Mouse (Mus musculus): ENCODE measurements around the gene Exoc4.

Exoc4 gene

GRCm38 (mm10) chr6:33248894-33249758, at the start of gene Exoc4:
Gene Exoc4 (plus strand): TSS chr6:33249085.
- DNase-seq = peak; percentile 93

- no peak for DNase-seq
These were observed 30.1 kb upstream of the Exoc4 start for GRCm38 (mm10) chr6:33218780-33219179.

GRCm38 (mm10) chr6:33226700-33227099, 22.2 kb upstream of the Exoc4 start:
- no peak for DNase-seq

GRCm38 (mm10) chr6:33227371-33227770, 21.5 kb upstream of the Exoc4 start:
- DNase-seq = no peak

GRCm38 (mm10) chr6:33241250-33241649, 7.6 kb upstream of the Exoc4 start:
- DNase-seq = no peak

- no peak for DNase-seq
These were observed 4.3 kb upstream of the Exoc4 start for GRCm38 (mm10) chr6:33244546-33244945.

- DNase-seq = no peak
These were observed 1.7 kb upstream of the Exoc4 start for GRCm38 (mm10) chr6:33247146-33247545.

- no peak for DNase-seq
These were observed 1.1 kb upstream of the Exoc4 start for GRCm38 (mm10) chr6:33247576-33248355.

GRCm38 (mm10) chr6:33256638-33257037, 7.8 kb downstream of the Exoc4 start:
- no peak for DNase-seq

- no peak for DNase-seq
These were observed 8.3 kb downstream of the Exoc4 start for GRCm38 (mm10) chr6:33257076-33257789.

- peak; percentile 18 for DNase-seq
These were observed 11.0 kb downstream of the Exoc4 start for GRCm38 (mm10) chr6:33259926-33260325.

- DNase-seq = no peak
These were observed 12.7 kb downstream of the Exoc4 start for GRCm38 (mm10) chr6:33261606-33262005.

- DNase-seq = no peak
These were observed 15.1 kb downstream of the Exoc4 start for GRCm38 (mm10) chr6:33263950-33264349.

- DNase-seq = no peak
These were observed 15.5 kb downstream of the Exoc4 start for GRCm38 (mm10) chr6:33264388-33264787.

GRCm38 (mm10) chr6:33267571-33267970, 18.7 kb downstream of the Exoc4 start:
- no peak for DNase-seq

- DNase-seq = no peak
These were observed 34.6 kb downstream of the Exoc4 start for GRCm38 (mm10) chr6:33283523-33283922.

GRCm38 (mm10) chr6:33283936-33284335, 35.1 kb downstream of the Exoc4 start:
- no peak for DNase-seq

- DNase-seq = no peak
These were observed 37.5 kb downstream of the Exoc4 start for GRCm38 (mm10) chr6:33286376-33286775.

GRCm38 (mm10) chr6:33294626-33295025, 45.7 kb downstream of the Exoc4 start:
- no peak for DNase-seq

- no peak for DNase-seq
These were observed 48.7 kb downstream of the Exoc4 start for GRCm38 (mm10) chr6:33297566-33297965.

- DNase-seq = no peak
These were observed 49.9 kb downstream of the Exoc4 start for GRCm38 (mm10) chr6:33298768-33299167.

- no peak for DNase-seq
These were observed 57.1 kb downstream of the Exoc4 start for GRCm38 (mm10) chr6:33305996-33306395.

GRCm38 (mm10) chr6:33308646-33309045, 59.8 kb downstream of the Exoc4 start:
- DNase-seq = no peak
